Mouse (Mus musculus) liver, postnatal 0 days (tissue): ENCODE measurements at regions not wholly inside any gene's neighbourhood (a gene's known extent, or its start where the extent isn't known, plus 50 kb on each side); places are given as distances from the start of the nearest gene placed in this dataset.

Experiments used
- ATAC-seq: fragments of 200-750 bp; cut with Nextera tagmentation; 2 replicates; pipeline ENCODE4 v1.8.0; 2017; ENCODE audit warnings: mild to moderate bottlenecking, moderate library complexity
- DNase-seq: peaks from one replicate; pipeline ENCODE4 v3.0.0-alpha.2; 2016
- H3K27ac ChIP-seq: fragments of 300-500 bp; sonication (generic); 2 replicates; pipeline ENCODE4 v1.5.1; 2014; ENCODE audit warnings: antibody characterized with exemption, moderate library complexity, mild to moderate bottlenecking, low read depth
- H3K27me3 ChIP-seq: fragments of 300-500 bp; sonication (generic); 2 replicates; pipeline ENCODE4 v1.6.1; 2014; ENCODE audit warnings: low read length, control low read depth, mixed read lengths; ENCODE audit not compliant: insufficient read depth
- H3K36me3 ChIP-seq: fragments of 300-500 bp; sonication (generic); replicated peaks from 2 replicates; pipeline ENCODE4 v1.6.1; 2014; ENCODE audit warnings: mild to moderate bottlenecking, control low read depth, low read length, moderate library complexity, mixed read lengths; ENCODE audit not compliant: insufficient read depth
- H3K4me1 ChIP-seq: fragments of 300-500 bp; sonication (generic); 2 replicates; pipeline ENCODE4 v1.6.1; 2014; ENCODE audit warnings: antibody characterized with exemption, mild to moderate bottlenecking, control low read depth; ENCODE audit not compliant: insufficient read depth
- H3K4me2 ChIP-seq: fragments of 300-500 bp; sonication (generic); 2 replicates; pipeline ENCODE4 v1.6.1; 2014; ENCODE audit warnings: low read depth, mild to moderate bottlenecking, low read length, moderate library complexity, mixed read lengths
- H3K4me3 ChIP-seq: fragments of 300-500 bp; sonication (generic); 2 replicates; pipeline ENCODE4 v1.5.1; 2014; ENCODE audit warnings: low read depth, low read length
- H3K9ac ChIP-seq: fragments of 300-500 bp; sonication (generic); replicated peaks from 2 replicates; pipeline ENCODE4 v1.6.1; 2014; ENCODE audit warnings: mild to moderate bottlenecking, moderate library complexity
- H3K9me3 ChIP-seq: fragments of 300-500 bp; sonication (generic); 2 replicates; pipeline ENCODE4 v1.6.1; 2016; ENCODE audit warnings: mild to moderate bottlenecking, control low read depth, low read length, mixed read lengths
- CTCF ChIP-seq: sonication (generic); IDR thresholded peaks from 2 replicates; pipeline ENCODE4 v1.5.1; 2016; ENCODE audit warnings: antibody characterized with exemption, low read depth
- EP300 ChIP-seq: IDR thresholded peaks from 2 replicates; pipeline ENCODE4 v1.6.1; 2016; ENCODE audit warnings: antibody characterized with exemption, low read depth, mild to moderate bottlenecking
- WGBS: fragments of 180-500 bp; shearing (Covaris S2); extraction: QIAGEN DNeasy Blood & Tissue Kit; methylation state at CpG from one replicate; pipeline ENCODE4 v1.1.7; 2014; ENCODE audit not compliant: insufficient replicate concordance; 5-methylcytosine and 5-hydroxymethylcytosine counted together

DNA sequence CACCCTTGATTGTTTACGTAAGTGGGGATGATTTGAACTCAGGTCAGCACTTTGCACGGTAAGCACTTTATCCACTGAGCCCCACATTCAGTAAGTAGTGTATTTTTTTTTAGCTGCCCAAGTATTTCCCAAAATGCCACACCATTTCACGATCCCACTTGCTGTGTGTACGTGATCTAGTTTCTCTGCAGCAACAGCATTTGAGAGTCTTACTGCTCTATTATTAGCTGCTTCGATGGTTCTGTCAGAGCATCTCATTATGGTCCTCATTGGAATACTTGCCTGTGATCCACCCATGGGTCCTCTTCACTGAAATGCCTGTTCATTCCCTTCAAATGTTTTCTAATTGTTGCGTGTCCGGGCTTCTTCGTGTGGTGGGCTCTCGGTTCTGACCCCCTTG, 120.1 kb upstream of the Ces5a start:
- WGBS: 83% methylated on average over 9 of the region's 9 CpGs
- Histone ChIP-seq H3K4me3 (no peak overlapping the region), H3K4me1 (no peaks in the 10 kb centered on the region), H3K4me2 (no peak overlapping the region), H3K9me3 (no peaks in the 10 kb centered on the region), H3K27ac (no peak overlapping the region), H3K27me3 (no peaks in the 10 kb centered on the region), H3K9ac (no peak overlapping the region), H3K36me3 (no peaks in the 10 kb centered on the region)
- ATAC-seq (no peak), DNase-seq (no peak)
- TF ChIP-seq CTCF: no peak
- TF ChIP-seq EP300: no peak

DNA sequence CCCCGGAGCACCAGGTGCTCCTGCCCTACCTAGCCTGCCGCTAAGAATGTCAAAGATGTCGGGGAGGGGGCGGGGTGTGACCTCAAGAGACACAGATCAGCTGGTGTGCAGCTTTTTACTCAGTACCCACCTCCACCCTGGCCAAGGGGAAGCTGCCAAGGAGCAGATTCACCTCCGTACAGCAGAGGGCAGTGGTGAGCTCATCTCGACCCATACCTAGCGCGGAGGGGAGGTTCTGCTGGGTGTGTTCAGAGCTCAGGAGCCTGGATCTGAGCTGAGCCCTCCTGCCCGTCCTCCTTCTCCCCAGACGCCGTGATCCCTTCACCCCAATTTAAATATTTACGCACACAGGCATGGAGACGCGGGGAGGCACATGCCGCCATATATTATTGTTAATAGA, 126.1 kb upstream of the Ces5a start:
- no peaks in the 10 kb centered on the region for H3K36me3 ChIP-seq
- no peak overlapping the region for H3K27ac ChIP-seq
- 9% methylated on average over 15 of the region's 15 CpGs for WGBS
- H3K4me1 ChIP-seq: no peaks in the 10 kb centered on the region
- ATAC-seq (peak; percentile 75), DNase-seq (peak; percentile 73)
- no peak overlapping the region for H3K9ac ChIP-seq
- H3K9me3 ChIP-seq: no peaks in the 10 kb centered on the region
- H3K4me2 ChIP-seq: peak overlapping the region; percentile 48; the same call in 1 of the 2 replicates
- TF ChIP-seq CTCF: peak; percentile 83
- TF ChIP-seq EP300: no peak
- H3K4me3 ChIP-seq: no peak overlapping the region
- no peaks in the 10 kb centered on the region for H3K27me3 ChIP-seq

DNA sequence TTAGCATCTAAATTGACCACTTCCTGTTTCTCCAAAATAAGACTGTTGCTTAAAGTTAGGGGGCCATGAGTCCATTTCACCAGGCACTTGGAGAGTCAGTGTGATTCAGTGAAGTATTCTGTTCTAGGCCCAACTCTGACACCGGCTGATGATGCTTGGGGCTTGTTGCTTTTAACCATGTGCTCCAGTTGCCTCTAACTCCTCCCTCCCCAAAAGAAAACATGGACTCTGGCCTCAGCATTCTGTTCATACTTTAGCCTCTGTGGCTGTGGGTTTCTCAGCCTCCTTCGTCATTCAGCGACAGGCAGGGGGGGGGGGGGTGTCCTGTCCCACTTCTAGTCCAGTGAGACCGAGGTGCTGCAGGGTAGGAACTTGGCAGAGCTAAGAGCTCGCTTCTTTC, 126.6 kb upstream of the Ces5a start:
- no peaks in the 10 kb centered on the region for H3K9me3 ChIP-seq
- TF ChIP-seq EP300: no peak
- no peak for TF ChIP-seq CTCF
- no peak overlapping the region for H3K4me3 ChIP-seq
- peak overlapping the region; percentile 48; the same call in 1 of the 2 replicates for H3K4me2 ChIP-seq
- WGBS: 57% methylated on average over 5 of the region's 5 CpGs
- DNase-seq: no peak
- ATAC-seq: peak; percentile 68
- H3K9ac ChIP-seq: no peak overlapping the region
- H3K4me1 ChIP-seq: no peaks in the 10 kb centered on the region
- H3K27ac ChIP-seq: no peak overlapping the region
- H3K27me3 ChIP-seq: no peaks in the 10 kb centered on the region
- H3K36me3 ChIP-seq: no peaks in the 10 kb centered on the region

DNA sequence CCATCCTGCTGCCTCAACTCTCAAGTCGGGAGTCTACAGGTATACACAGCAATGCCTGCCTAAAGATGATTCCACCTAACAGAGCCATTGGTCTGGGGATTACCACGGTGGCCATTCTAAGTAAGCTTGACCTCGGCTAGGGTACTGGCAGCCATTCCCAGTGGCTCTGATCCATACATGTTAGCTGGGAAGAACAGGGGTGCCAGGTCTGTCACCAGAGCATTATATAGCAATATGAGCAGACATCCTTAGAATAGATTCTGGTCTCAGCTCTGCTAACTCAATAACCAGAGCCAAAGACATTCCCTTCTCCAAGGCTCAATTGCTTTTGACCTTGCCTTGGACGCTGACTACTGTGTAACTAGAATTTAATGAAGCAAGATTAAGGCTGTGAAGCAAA, 128.2 kb upstream of the Ces5a start:
- 72% methylated on average over 4 of the region's 4 CpGs for WGBS
- Histone ChIP-seq H3K9ac (no peak overlapping the region), H3K27ac (no peak overlapping the region), H3K4me3 (no peak overlapping the region), H3K4me2 (no peak overlapping the region), H3K36me3 (no peaks in the 10 kb centered on the region), H3K27me3 (no peaks in the 10 kb centered on the region), H3K9me3 (no peaks in the 10 kb centered on the region), H3K4me1 (no peaks in the 10 kb centered on the region)
- DNase-seq: no peak
- TF ChIP-seq CTCF (no peak), EP300 (no peak)
- no peak for ATAC-seq

DNA sequence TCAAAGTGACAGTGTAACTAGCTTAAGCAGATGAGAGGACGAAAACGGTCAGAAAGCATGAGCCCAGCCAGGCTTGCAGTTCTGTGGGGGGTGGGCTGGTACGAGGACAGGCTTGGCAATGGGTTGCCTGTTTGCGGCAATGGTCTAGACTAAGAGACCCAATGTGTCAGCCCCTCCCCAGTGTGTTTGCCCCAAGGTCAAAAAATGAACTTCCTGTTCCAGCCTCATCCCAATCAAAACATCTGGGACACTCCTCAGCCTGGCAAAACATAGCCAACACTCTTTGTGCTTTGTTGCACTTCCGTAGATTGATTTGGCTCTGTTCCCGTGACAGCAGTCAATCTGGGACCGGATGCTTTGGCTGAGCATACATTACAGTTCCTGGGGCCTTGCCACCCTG, 132.7 kb upstream of the Ces5a start:
- Histone ChIP-seq H3K9me3 (no peaks in the 10 kb centered on the region), H3K4me1 (no peaks in the 10 kb centered on the region), H3K4me3 (no peak overlapping the region), H3K36me3 (no peaks in the 10 kb centered on the region), H3K4me2 (no peak overlapping the region), H3K9ac (no peak overlapping the region), H3K27me3 (no peaks in the 10 kb centered on the region), H3K27ac (no peak overlapping the region)
- 54% methylated on average over 7 of the region's 7 CpGs for WGBS
- DNase-seq (peak; percentile 19), ATAC-seq (no peak)
- TF ChIP-seq EP300 (no peak), CTCF (no peak)

DNA sequence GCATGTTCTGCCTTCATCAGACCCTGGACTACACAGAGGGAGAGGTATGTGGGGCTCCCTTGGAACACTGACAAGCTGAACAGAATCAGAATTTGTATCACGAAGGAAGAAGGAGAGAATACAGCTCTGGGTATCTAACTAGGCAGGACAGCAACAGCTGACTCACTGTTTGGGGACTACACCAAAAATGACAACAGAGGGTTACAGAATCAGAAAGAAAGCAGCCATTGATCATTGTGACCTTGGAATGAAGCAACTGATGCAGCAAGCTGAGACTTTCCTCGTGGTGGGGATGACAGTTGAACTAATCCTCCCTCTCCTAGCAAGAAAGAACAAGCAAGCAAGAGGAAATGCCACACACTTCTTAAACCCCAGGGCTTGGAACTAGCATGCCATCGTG, 135.0 kb upstream of the Gnao1 start:
- H3K27me3 ChIP-seq: no peaks in the 10 kb centered on the region
- no peak overlapping the region for H3K27ac ChIP-seq
- H3K4me1 ChIP-seq: no peaks in the 10 kb centered on the region
- 42% methylated on average over 3 of the region's 3 CpGs for WGBS
- TF ChIP-seq CTCF (no peak), EP300 (no peak)
- no peak overlapping the region for H3K9ac ChIP-seq
- no peaks in the 10 kb centered on the region for H3K9me3 ChIP-seq
- H3K4me3 ChIP-seq: no peak overlapping the region
- DNase-seq: no peak
- no peak for ATAC-seq
- H3K4me2 ChIP-seq: no peak overlapping the region
- H3K36me3 ChIP-seq: no peaks in the 10 kb centered on the region
